Mouse (Mus musculus): ENCODE measurements around the gene Dctd.
"Not testable (repeated sequence)": the region's sequence is repeated elsewhere in the genome, so short reads cannot be mapped to it uniquely, and the experiment has no call there.

Gene Dctd

DNA sequence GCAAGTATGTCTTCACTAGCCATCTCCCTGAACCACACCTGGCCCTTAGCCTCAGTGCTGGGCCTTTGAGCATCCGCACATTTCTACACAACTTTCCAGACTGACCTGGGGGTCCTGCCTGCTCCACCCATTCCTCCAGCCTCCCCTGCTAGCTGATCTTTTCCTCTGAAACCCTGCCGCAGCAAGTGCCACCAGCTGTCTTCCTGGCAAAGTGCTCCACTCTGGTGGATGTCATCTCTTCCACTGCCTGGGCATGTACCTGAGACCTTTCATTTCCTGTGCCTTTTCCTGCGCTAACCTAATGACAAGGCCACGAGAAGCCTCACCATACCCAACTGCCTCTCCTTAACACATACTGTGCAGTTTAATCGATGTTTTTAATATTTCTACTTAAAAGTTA lies 46.9 kb downstream of the Dctd start:
- no peak for DNase-seq (ENCODE audit: low read depth)

GRCm38 (mm10) chr8:48146449-48146848 lies 47.6 kb downstream of the Dctd start:
- no peak for DNase-seq (ENCODE audit: low read depth)

DNA sequence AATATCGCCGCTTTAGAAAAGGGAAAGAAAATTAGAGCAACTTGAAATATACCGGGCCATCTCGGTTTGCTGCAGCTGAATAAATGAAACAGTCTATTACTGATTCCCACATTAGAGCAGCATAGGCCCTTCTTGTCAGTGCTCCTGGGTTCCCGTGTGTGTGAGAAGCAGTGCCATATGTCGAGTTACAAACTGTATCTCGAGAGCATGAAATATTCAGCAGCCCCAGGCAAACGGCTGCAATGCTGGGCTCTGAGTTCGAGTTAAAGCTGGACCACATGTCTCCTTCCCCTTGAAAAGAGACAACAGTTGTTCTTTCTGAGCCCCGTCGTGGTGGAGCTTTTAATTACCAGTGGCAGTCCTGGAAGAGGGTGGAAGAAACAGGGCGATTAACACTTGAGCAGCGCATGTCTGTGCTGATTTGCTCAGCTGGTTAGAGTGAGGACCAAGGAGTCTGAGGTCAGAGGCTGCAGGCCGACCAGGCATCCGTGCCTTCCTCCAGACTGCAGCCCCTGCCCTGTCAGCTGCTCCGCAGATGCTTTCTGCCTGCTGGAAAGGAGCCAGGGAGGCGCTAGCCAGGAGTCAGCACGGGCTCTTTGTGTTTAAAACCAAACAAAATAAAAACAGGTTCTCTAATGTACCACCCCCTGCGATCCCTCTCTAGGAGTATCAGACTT lies 53.3 kb downstream of the Dctd start:
- DNase-seq (ENCODE audit: low read depth) = no peak

GRCm38 (mm10) chr8:48153360-48154121 lies 54.6 kb downstream of the Dctd start:
- DNase-seq (ENCODE audit: low read depth) = peak; percentile 7

DNA sequence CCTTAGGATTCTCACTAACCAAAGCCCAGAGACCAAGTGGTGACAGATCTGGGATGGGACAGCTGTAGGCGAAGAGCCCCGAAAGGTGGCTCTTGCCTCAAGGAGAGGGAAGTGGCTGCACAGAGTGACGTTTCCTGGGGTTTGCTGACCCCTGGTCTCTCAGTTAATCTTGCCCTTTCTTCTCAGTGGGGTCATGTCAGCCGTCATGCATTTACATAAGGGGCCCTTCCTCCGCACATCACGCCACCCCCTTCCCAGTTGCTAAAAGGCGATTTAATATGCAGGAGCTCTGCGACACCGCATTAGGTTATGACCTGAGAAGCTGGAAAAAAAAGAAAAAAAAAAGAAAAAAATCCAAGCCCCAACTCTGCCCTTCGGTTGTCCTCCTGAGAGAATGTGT lies 58.8 kb downstream of the Dctd start:
- DNase-seq (ENCODE audit: low read depth) = no peak

- no peak for DNase-seq (ENCODE audit: low read depth)
Observed at GRCm38 (mm10) chr8:48158560-48159217, 59.8 kb downstream of the Dctd start.

DNA sequence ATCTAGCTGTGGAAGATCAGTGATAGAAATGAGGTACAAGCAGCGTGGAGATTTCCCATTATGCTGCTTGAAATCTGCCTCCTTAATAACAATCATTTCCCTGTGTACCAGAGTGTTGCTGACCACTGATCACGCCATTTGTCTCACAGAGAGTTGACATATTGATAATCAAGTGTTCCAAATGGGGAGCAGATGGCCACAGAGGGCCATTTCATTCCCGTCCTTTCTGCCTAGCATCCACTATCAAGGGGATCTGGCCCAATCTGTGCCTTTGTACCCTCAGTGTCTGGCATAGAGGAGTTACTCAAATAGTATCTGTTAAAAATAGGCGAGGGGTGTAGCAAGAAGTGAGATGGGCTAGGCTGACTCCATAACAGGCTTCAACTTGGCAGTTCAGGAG lies 78.5 kb downstream of the Dctd start:
- DNase-seq (ENCODE audit: low read depth) = no peak

- DNase-seq (ENCODE audit: low read depth) = no peak
Observed at GRCm38 (mm10) chr8:48177876-48178275, 79.0 kb downstream of the Dctd start.

GRCm38 (mm10) chr8:48178993-48179392 lies 80.1 kb downstream of the Dctd start:
- DNase-seq (ENCODE audit: low read depth) = no peak

DNA sequence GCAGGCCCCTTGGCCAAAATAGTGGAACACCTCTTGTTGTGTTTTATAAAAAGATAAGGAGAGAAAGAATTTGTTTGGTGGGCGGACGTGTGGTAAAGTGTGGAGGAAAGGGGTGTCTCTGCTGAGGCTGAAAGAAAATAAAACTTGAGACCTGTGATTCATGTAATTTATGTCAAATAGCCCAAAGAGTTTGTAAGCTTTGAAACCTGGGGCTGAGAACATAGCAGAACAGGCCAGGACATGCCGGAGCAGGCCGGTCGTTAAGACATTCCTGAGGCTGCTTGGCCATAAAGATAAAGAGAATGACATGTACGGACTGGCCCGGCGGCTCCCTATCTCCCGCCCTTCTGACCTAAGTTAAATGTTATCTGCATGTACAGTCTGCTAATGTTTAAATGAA lies 81.3 kb downstream of the Dctd start:
- not testable (repeated sequence) for DNase-seq (ENCODE audit: low read depth)

DNA sequence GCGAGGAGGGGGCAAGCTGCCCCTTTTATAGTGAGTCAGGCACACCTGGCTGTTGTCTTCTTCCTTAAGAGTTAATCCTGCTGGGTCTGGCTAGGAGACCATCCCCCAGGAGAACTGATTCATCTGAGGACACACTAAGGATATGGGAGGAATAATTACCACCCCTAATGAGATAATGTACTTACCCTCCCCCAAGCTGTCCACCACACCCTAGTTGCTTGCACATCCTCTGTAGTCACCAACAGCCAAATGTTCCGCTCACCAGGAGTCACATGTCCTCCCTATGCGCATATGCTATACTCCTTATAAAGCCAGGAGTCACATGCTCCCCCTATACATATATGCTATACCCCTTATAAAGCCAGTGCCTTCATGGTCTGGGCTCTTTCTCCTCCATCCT lies 82.1 kb downstream of the Dctd start:
- DNase-seq (ENCODE audit: low read depth) = no peak

DNA sequence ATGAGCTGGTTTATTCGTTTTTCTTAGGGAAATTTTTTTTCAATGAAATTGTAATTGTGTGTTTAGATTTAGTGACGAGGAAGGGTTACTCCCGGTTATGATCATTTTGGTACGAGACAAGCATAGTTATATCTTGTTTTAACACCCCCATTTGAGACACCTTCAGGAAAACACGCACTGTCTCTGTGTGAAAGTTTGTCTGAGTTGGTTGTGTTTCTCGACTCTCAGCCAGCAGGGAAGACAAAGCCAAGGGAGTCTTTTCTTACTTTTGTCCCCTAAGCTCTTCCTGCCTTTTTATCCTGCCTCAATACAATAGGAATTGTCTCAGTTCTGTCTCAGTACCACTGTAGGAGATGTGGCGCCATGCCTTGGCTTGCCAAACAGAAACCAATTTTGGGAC lies 84.9 kb downstream of the Dctd start:
- DNase-seq (ENCODE audit: low read depth) = no peak

GRCm38 (mm10) chr8:48188586-48188985 lies 89.7 kb downstream of the Dctd start:
- no peak for DNase-seq (ENCODE audit: low read depth)

DNA sequence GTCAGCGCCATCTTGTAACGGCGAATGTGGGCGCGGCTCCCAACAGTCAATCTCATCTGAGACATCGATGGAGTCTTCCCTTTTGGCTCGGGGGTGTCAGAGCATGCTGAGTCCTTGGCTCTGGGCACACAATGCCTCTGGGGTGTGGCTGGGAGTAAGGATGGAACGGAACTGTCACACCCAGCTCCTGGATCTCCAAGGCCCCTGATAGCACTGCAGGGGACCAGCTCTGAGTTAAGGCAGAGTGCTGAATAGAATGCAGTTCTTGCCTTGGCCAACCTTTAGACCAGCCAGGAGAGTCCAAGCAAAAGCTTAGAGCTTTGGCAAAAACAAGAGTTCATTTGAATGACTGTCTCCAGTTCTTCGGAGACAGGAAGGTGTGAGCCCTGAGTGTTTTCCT lies 97.1 kb downstream of the Dctd start:
- no peak for DNase-seq (ENCODE audit: low read depth)

GRCm38 (mm10) chr8:48199171-48199570 lies 100.3 kb downstream of the Dctd start:
- DNase-seq (ENCODE audit: low read depth) = no peak

DNA sequence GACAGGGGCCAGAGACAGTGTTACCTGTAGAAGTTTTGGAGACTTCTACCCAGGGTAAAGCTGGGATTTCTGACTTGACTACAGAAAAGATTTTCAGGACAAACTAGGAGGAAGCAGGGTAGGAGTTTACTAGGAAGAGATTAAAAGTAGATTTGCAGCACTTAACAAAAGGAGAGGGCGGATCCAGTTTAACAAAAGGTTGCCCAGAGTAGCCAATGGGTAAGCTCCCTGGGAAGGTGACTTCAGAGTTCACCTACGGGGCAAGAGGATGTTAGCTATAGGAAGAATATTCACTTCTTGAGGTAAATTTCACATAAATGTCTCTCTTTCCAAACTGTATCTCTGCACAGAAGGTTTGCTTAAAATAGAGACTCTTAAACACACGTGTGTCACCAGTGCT lies 103.7 kb downstream of the Dctd start:
- DNase-seq (ENCODE audit: low read depth) = no peak
